In the genomic region with DNA sequence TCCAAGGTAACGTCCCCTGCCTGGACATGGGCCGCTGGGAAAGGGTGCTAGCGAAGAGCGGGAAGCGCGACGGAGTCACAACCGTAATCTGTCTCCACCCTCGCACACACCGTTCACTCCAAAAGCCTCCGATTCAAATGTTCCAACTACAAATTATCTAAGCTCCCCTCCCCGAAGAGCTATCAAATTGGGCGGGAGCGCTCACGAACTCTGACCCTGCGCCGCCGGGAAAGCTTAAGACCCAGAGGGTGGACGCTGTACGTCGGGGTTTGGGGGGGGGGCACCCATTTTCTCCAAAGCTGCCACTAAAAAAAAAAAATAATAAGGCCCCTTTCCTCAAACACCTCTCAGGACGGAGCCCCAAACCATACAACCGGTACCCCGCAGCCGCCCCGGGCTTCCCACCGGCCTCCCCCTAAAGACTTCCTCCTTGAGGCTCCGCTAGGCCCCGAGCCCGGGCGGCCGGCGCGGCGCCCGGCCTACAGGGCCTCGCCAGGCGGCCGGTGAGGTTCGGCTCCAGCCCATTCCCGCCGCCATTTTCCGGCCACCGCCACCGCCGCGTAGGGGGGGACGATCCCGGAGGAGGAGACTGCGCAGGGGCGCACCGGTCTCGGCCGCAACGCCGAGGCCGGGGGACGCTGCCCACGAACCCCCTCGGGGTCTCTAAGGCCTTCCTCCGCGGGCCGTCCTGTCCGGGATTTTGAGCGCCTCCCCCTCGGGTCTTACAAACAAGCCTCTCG, we compare ENCODE assay signal across 8 mouse cellular contexts. TPM values are rescaled to one million over a fixed set of nuclear protein-coding genes. Genes with fewer than 3 reads are reported as not detected.
DNase-seq lines count a peak whose midpoint lies in the region; ATAC-seq lines count a peak whose summit lies in the region.

No protein-coding gene starts in this region.

- peak overlapping the region; percentile 87 for H3K9ac ChIP-seq in midbrain, embryonic 15.5 days

- peaks cover 22% of the 10 kb centered on the region for H3K4me1 ChIP-seq in midbrain, embryonic 15.5 days

- peak overlapping the region; percentile 93 for H3K27ac ChIP-seq in midbrain, embryonic 15.5 days

- DNase-seq in right cerebral cortex, postnatal 10 days (ENCODE audit: low spot score in 2 of 2): peak; percentile 45 to 54
- DNase-seq in right cerebral cortex, postnatal 4 days: no peak
- peak; percentile 65 for DNase-seq in c-Kit-positive CD71-positive TER-119-negative erythroid progenitor cells, embryonic 14.5 days (ENCODE audit: low read depth)
- peak; percentile 7 to 18 for DNase-seq in frontal cortex, postnatal 36 days (ENCODE audit: low spot score in 2 of 2)
- DNase-seq in left cerebral cortex, postnatal 4 days: peak; percentile 34
- DNase-seq in ovary, postnatal 10 days (ENCODE audit: low spot score): no peak
- no peak for DNase-seq in ovary, postnatal 14 days (ENCODE audit: low spot score)

- intact Hi-C loops in left cerebral cortex, postnatal 4 days (cut with DNase I): no loop called here

- H3K4me2 ChIP-seq in midbrain, embryonic 15.5 days: peak overlapping the region; percentile 64

- under 1% methylated on average over 54 of the region's 67 CpGs for WGBS in midbrain, embryonic 15.5 days

- no peaks in the 10 kb centered on the region for H3K9me3 ChIP-seq in midbrain, embryonic 15.5 days

- H3K27me3 ChIP-seq in midbrain, embryonic 15.5 days (replicated peaks): no peaks in the 10 kb centered on the region

- H3K36me3 ChIP-seq in midbrain, embryonic 15.5 days (replicated peaks): 0 out of 2 replicates have a peak, but pooled peaks cover 6% of the 10 kb centered on the region

- peak; percentile 37 for ATAC-seq in midbrain, embryonic 15.5 days (replicated peaks)

- peak overlapping the region; percentile 78 for H3K4me3 ChIP-seq in midbrain, embryonic 15.5 days

RNA-seq across cellular contexts. Expression of a gene that starts 0.6 kb away (rescaled TPM):
- 100 to 1,000 TPM; 162 to 169 TPM for total RNA-seq in left cerebral cortex, postnatal 4 days (2021)
- 169 and 185 TPM in 2 replicates for polyA plus RNA-seq in midbrain, embryonic 15.5 days (2015; fragmentation: Nextera tagmentation; extraction: Ambion mirVana)

RNA-seq across cellular contexts. Expression of a gene that starts 45.5 kb away (rescaled TPM):
- under 1 TPM; 0.60 to 0.66 TPM for total RNA-seq in left cerebral cortex, postnatal 4 days (2021)
- 1.1 and 1.2 TPM in 2 replicates for polyA plus RNA-seq in midbrain, embryonic 15.5 days (2015; fragmentation: Nextera tagmentation; extraction: Ambion mirVana)

Comparison
In these comparisons a context has a peak if more than half of its experiments do, and no peak if none do; other contexts are left out.
1. DNase-seq: peak in right cerebral cortex, postnatal 10 days (2 of 2), c-Kit-positive CD71-positive TER-119-negative erythroid progenitor cells, embryonic 14.5 days (single experiment), frontal cortex, postnatal 36 days (2 of 2) and left cerebral cortex, postnatal 4 days (single experiment); none in right cerebral cortex, postnatal 4 days (single experiment), ovary, postnatal 10 days (single experiment) and ovary, postnatal 14 days (single experiment).